Comparison of ENCODE assay signal across 16 mouse cellular contexts in the genomic region with DNA sequence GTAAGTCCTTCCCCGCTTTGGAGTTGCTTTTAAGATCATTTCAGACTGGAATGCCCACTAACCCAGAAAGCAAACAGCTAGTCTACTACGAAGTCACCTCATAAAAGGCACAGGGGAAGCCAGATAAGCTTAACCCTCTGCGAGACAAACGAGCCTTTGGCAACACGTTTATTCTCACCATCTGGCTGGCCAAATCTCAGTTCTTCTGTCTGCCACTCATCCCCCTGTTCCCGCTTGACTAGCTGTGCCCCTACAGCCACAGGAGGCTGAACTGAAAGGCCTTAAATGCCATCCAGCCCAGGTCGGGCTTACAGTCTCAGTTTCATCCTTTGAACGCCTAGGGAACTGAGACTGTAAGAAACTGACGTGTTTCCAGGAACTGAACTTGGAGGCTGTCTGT.
DNase-seq lines count a peak whose midpoint lies in the region.
"Had no signal": no experiment of that assay in that cellular context is flagged by ENCODE, and none has a peak within 500 bp of the region (broad histone marks: within the 10 kb centered on the region; RNA-seq: fewer than 3 reads in every experiment).

No protein-coding gene starts in this region.

- peak; percentile 6 for DNase-seq in cerebellum, adult 11 months
- no peak for DNase-seq in cerebellum, adult 11-12 months
- peak; percentile 54 to 70 for DNase-seq in cerebellum, postnatal 14 days
- no peak for DNase-seq in cerebellum, postnatal 36 days
- DNase-seq in heart, adult 11 months = peak; percentile 29
- no peak for DNase-seq in heart, postnatal 14 days
- peak; percentile 56 for DNase-seq in left cerebral cortex, postnatal 4 days
- no peak for DNase-seq in left cerebral cortex, adult 11 months (ENCODE audit: low spot score)
- DNase-seq: adrenal gland, adult 8-10 months; adrenal gland, postnatal 25 days; gastrocnemius, postnatal 10 days; heart, adult 18-20 months; heart, postnatal 10 days; heart, postnatal 4 days; kidney, adult 11 months; kidney, adult 8-10 months had no signal

- intact Hi-C loops in heart, postnatal 14 days (cut with DNase I) = no loop called here
- intact Hi-C loops in left cerebral cortex, postnatal 4 days (cut with DNase I) = no loop called here

Comparison
In these comparisons a context has a peak if more than half of its experiments do, and no peak if none do; other contexts are left out.
1. DNase-seq: peak in cerebellum, adult 11 months (single experiment), cerebellum, postnatal 14 days (2 of 2), heart, adult 11 months (single experiment) and left cerebral cortex, postnatal 4 days (single experiment); none in cerebellum, adult 11-12 months (single experiment), cerebellum, postnatal 36 days (0 of 2), heart, postnatal 14 days (0 of 2) and left cerebral cortex, adult 11 months (single experiment).